Mouse (Mus musculus) midbrain, embryonic 11.5 days (tissue): ENCODE measurements around the gene Apbb1. TPM values are rescaled to one million over a fixed set of nuclear protein-coding genes. Genes with fewer than 3 reads are reported as not detected.

Source experiments
- ATAC-seq: fragments of 200-750 bp; cut with Nextera tagmentation; 2 replicates; pipeline ENCODE4 v1.8.0; 2017; ENCODE audit warnings: moderate TSS enrichment, moderate library complexity; ENCODE audit not compliant: low FRiP score
- DNase-seq: peaks from one replicate; pipeline ENCODE4 v3.0.0; 2015; ENCODE audit warnings: low spot score; ENCODE audit errors: missing footprints
- H3K27ac ChIP-seq: fragments of 300-500 bp; sonication (generic); 2 replicates; pipeline ENCODE4 v1.5.1; 2014; ENCODE audit warnings: low read depth, low read length
- H3K27me3 ChIP-seq: fragments of 300-500 bp; sonication (generic); 2 replicates; pipeline ENCODE4 v1.6.1; 2014; ENCODE audit warnings: mild to moderate bottlenecking, low read length, moderate library complexity, mixed read lengths; ENCODE audit not compliant: control insufficient read depth, insufficient read depth
- H3K36me3 ChIP-seq: fragments of 300-500 bp; sonication (generic); 2 replicates; pipeline ENCODE4 v1.6.1; 2014; ENCODE audit warnings: mild to moderate bottlenecking, low read length, moderate library complexity, mixed read lengths; ENCODE audit not compliant: control insufficient read depth, insufficient read depth
- H3K4me1 ChIP-seq: fragments of 300-500 bp; sonication (generic); 2 replicates; pipeline ENCODE4 v1.6.1; 2014; ENCODE audit warnings: low read length; ENCODE audit not compliant: control insufficient read depth, insufficient read depth
- H3K4me2 ChIP-seq: fragments of 300-500 bp; sonication (generic); 2 replicates; pipeline ENCODE4 v1.6.1; 2014; ENCODE audit warnings: mild to moderate bottlenecking, moderate library complexity
- H3K4me3 ChIP-seq: fragments of 300-500 bp; sonication (generic); 2 replicates; pipeline ENCODE4 v1.5.1; 2014; ENCODE audit warnings: low read depth, low read length
- H3K9ac ChIP-seq: fragments of 300-500 bp; sonication (generic); 2 replicates; pipeline ENCODE4 v1.6.1; 2014; ENCODE audit warnings: low read length
- H3K9me3 ChIP-seq: fragments of 300-500 bp; sonication (generic); 2 replicates; pipeline ENCODE4 v1.6.1; 2016; ENCODE audit warnings: low read length; ENCODE audit not compliant: control insufficient read depth
- WGBS: fragments of 180-500 bp; shearing (Covaris S2); extraction: QIAGEN DNeasy Blood & Tissue Kit; methylation state at CpG from one replicate; pipeline ENCODE4 v1.1.7; 2014; 5-methylcytosine and 5-hydroxymethylcytosine counted together
- polyA plus RNA-seq: library from polyadenylated mRNA; unstranded; fragments of >200 nt; fragmentation: Nextera tagmentation; extraction: Ambion mirVana; gene quantifications from 2 replicates; pipeline ENCODE4 v1.2.1, GENCODE M21; 2014

Gene Apbb1
- polyA plus RNA-seq, 1 experiment from 2014 or later = 103 TPM

DNA sequence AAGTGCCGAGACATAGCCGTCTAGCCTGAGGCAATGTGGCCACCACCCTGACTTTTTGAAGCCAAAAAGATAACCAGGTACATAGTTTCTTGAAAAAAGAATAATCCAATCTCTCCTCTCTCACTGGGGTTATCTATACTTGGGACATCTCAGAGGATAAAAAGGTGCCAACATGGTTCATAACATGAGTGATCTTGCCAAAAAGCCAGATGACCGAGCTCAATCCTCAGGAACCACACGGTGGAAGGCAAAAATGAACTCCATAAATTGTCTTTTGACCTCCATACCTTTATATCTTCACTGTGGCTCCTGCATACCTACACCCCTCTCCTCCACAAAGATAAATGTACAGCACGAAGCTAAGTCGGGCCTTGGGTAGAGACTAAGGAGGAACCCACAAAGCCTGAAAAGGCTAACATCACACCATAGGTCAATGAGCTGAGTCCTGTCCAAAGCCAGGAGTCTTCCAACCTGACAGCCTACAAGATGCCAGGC is 4.0 kb downstream of the Apbb1 start:
- no peak for ATAC-seq
- H3K4me2 ChIP-seq = no peak overlapping the region
- peaks cover 9% of the 10 kb centered on the region; the same call in 1 of the 2 replicates for H3K4me1 ChIP-seq
- H3K27ac ChIP-seq = no peak overlapping the region
- no peaks in the 10 kb centered on the region for H3K27me3 ChIP-seq
- no peak for DNase-seq
- no peaks in the 10 kb centered on the region for H3K9me3 ChIP-seq
- WGBS = 91% methylated on average over 6 of the region's 6 CpGs
- peaks cover 3% of the 10 kb centered on the region; the same call in 1 of the 2 replicates for H3K36me3 ChIP-seq
- no peak overlapping the region for H3K9ac ChIP-seq
- no peak overlapping the region for H3K4me3 ChIP-seq

- peaks cover 6% of the 10 kb centered on the region; the same call in 1 of the 2 replicates for H3K4me1 ChIP-seq
- H3K4me3 ChIP-seq = no peak overlapping the region
- 83% methylated on average over 3 of the region's 3 CpGs for WGBS
Measured at GRCm38 (mm10) chr7:105576166-105576748, 5.2 kb downstream of the Apbb1 start.

DNA sequence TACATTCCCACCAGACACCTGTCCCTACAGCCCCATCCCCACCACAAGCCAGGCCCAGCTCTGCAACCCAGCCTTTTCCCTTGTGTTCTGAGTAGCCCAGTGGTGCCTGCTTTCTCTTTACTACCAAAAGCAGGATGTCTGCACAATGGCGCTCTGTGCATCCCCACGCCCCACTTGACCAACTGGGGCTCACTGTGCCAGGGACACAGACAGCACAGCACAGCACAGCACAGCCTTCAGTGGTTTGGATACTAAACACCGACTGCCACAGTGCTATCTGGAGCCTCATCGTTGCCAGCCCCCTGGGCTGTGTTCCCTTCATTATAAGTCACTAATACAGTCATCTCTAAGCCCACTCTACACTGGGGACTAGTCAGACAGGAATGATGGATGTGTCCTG is 6.9 kb downstream of the Apbb1 start:
- 91% methylated on average over 4 of the region's 4 CpGs for WGBS
- Histone ChIP-seq H3K27ac (no peak overlapping the region), H3K4me3 (no peak overlapping the region), H3K9ac (no peak overlapping the region), H3K4me2 (no peak overlapping the region), H3K27me3 (no peaks in the 10 kb centered on the region), H3K9me3 (no peaks in the 10 kb centered on the region), H3K36me3 (peaks cover 3% of the 10 kb centered on the region; the same call in 1 of the 2 replicates), H3K4me1 (peaks cover 13% of the 10 kb centered on the region)
- ATAC-seq = no peak
- DNase-seq = no peak

More at GRCm38 (mm10) chr7:105576166-105576748, 5.2 kb downstream of the Apbb1 start:
- Histone ChIP-seq H3K9me3 (no peaks in the 10 kb centered on the region), H3K9ac (no peak overlapping the region), H3K4me2 (no peak overlapping the region), H3K27me3 (no peaks in the 10 kb centered on the region), H3K36me3 (peaks cover 3% of the 10 kb centered on the region; the same call in 1 of the 2 replicates), H3K27ac (no peak overlapping the region)
- ATAC-seq (no peak), DNase-seq (no peak)

DNA sequence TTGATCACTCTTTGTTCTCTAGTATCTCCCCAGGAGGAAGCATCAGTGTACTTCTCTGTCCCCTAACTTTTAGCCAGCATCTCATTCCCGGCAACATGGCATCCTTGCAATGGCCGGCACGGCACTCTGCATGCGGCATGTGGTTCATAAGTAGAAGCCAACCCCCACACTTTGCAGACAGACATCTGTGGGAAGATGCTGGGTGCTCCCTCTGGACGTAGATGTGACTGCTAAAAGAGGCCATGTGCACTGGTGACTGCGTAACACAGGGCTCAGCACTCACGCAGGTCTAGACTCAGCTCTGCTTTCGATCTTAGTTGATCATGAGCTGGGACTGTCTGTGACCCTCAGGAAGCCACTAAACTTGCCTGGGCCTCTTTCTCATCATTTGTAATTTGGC is 8.5 kb downstream of the Apbb1 start:
- H3K9me3 ChIP-seq = no peaks in the 10 kb centered on the region
- 91% methylated on average over 8 of the region's 8 CpGs for WGBS
- no peaks in the 10 kb centered on the region for H3K27me3 ChIP-seq
- H3K9ac ChIP-seq = no peak overlapping the region
- H3K4me1 ChIP-seq = peaks cover 26% of the 10 kb centered on the region
- no peak overlapping the region for H3K27ac ChIP-seq
- H3K36me3 ChIP-seq = peaks cover 3% of the 10 kb centered on the region; the same call in 1 of the 2 replicates
- H3K4me3 ChIP-seq = no peak overlapping the region
- DNase-seq (no peak), ATAC-seq (no peak)
- no peak overlapping the region for H3K4me2 ChIP-seq

DNA sequence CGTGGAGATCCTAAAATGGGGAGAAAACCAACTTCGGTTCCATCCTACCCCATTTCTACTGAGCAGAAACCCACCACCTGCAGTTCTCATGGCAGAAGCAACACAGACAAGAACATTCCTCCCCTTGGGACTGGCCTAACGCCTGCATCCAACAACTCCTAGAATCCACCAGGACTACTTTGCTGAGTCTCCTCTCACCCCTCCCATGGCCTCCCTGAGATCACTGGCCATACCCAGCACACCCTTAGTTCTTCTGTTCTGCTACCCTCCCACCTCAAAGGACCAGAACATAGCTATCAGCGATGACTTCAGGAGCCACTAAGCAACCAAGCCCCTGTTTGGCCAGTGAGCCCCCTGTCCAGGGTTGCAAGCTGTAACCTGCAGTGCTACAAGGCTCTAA is 10.7 kb downstream of the Apbb1 start:
- DNase-seq (no peak), ATAC-seq (no peak)
- no peak overlapping the region for H3K4me2 ChIP-seq
- H3K27me3 ChIP-seq = no peaks in the 10 kb centered on the region
- no peak overlapping the region for H3K4me3 ChIP-seq
- no peak overlapping the region for H3K27ac ChIP-seq
- H3K36me3 ChIP-seq = peaks cover 12% of the 10 kb centered on the region; the same call in 1 of the 2 replicates
- H3K4me1 ChIP-seq = peaks cover 26% of the 10 kb centered on the region
- no peaks in the 10 kb centered on the region for H3K9me3 ChIP-seq
- H3K9ac ChIP-seq = no peak overlapping the region
- 85% methylated on average over 4 of the region's 4 CpGs for WGBS

DNA sequence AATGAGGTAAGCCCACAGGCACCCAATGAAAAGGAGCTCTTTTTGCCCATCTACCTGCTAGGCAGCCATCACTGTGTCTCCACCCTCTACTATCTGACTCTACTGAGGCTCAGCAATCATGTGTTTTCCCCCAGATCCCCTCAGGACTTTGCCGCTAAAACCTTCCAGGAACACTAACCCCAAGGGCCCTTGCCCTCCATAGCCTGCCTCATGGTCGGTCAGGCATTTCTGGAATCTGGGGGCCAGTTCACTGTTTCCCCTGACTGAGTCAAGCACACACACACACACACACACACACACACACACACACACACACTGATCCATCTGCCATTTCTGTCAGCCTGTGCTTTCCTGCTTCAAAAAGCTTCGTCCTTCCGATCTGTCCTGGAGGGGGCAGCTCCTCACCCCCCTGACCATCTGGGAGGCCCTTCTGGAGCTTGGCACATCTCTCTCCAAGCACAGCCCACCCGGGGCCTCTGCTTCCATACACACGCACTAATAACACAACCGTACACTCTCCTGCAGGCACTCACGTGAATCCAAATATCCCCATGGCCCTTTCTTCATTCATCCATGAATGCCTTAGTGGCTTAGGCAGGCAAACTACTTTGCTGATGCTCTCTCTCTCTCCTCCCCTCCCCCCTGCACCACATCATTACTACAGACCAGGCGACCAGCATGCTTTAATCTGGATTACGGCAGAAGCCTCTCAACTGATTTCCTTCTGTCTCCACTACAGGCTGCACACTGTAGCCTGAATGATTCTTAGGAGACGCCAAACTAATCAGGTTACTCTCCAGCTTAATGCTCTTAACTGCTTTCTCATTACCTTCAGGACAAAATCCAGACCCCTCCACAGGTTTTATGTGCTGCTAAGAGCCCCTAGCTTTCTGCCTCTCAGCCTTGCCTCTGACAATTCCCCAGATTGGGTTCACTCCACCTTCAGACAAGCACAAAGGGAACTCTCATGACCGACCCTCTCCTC is 11.6 kb downstream of the Apbb1 start:
- Histone ChIP-seq H3K9me3 (no peaks in the 10 kb centered on the region), H3K4me2 (peak overlapping the region; percentile 23), H3K36me3 (peaks cover 15% of the 10 kb centered on the region), H3K9ac (0 out of 2 replicates have a peak overlapping the region, but pooled peaks have one; percentile 36), H3K4me1 (peaks cover 26% of the 10 kb centered on the region), H3K27ac (peak overlapping the region; percentile 73), H3K27me3 (no peaks in the 10 kb centered on the region), H3K4me3 (no peak overlapping the region)
- peak; percentile 48 for ATAC-seq
- peak; percentile 88 for DNase-seq
- WGBS = 9% methylated on average over 12 of the region's 12 CpGs

GRCm38 (mm10) chr7:105568988-105569471 is 12.4 kb downstream of the Apbb1 start:
- Histone ChIP-seq H3K4me1 (peaks cover 26% of the 10 kb centered on the region), H3K4me3 (0 out of 2 replicates have a peak overlapping the region, but pooled peaks have one; percentile 1), H3K9ac (0 out of 2 replicates have a peak overlapping the region, but pooled peaks have one; percentile 36), H3K36me3 (peaks cover 14% of the 10 kb centered on the region), H3K4me2 (peak overlapping the region; percentile 23), H3K27ac (peak overlapping the region; percentile 73), H3K9me3 (no peaks in the 10 kb centered on the region), H3K27me3 (no peaks in the 10 kb centered on the region)
- DNase-seq (peak; percentile 89), ATAC-seq (peak; percentile 86)
- WGBS = 4% methylated on average over 6 of the region's 6 CpGs

DNA sequence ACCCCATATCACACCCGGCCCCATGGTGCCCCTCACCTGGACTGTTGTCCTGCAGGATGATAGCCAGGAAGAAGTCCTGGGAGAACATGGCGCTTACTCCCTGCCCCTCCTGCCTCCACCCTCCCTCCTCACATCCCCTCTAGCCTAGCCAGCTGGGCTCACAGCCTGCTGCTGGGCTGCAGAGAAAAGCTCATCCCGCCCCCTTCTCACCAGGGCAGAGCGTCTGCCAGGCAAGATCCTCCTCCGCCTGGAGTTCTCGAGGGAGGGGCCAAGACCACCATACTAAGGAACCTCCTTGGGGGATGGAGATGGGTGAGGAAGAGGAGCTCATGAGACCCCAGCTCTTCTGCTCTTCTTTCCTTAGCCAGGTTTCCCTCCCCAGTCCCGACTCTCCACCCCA is 12.9 kb downstream of the Apbb1 start:
- Histone ChIP-seq H3K9ac (0 out of 2 replicates have a peak overlapping the region, but pooled peaks have one; percentile 36), H3K9me3 (no peaks in the 10 kb centered on the region), H3K36me3 (peaks cover 14% of the 10 kb centered on the region), H3K4me2 (peak overlapping the region; percentile 23), H3K4me1 (peaks cover 26% of the 10 kb centered on the region), H3K4me3 (0 out of 2 replicates have a peak overlapping the region, but pooled peaks have one; percentile 1), H3K27me3 (no peaks in the 10 kb centered on the region), H3K27ac (peak overlapping the region; percentile 73)
- 7% methylated on average over 7 of the region's 7 CpGs for WGBS
- ATAC-seq (peak; percentile 71), DNase-seq (no peak)
